Comparison of ENCODE assay signal across 8 mouse cellular contexts in the genomic region with DNA sequence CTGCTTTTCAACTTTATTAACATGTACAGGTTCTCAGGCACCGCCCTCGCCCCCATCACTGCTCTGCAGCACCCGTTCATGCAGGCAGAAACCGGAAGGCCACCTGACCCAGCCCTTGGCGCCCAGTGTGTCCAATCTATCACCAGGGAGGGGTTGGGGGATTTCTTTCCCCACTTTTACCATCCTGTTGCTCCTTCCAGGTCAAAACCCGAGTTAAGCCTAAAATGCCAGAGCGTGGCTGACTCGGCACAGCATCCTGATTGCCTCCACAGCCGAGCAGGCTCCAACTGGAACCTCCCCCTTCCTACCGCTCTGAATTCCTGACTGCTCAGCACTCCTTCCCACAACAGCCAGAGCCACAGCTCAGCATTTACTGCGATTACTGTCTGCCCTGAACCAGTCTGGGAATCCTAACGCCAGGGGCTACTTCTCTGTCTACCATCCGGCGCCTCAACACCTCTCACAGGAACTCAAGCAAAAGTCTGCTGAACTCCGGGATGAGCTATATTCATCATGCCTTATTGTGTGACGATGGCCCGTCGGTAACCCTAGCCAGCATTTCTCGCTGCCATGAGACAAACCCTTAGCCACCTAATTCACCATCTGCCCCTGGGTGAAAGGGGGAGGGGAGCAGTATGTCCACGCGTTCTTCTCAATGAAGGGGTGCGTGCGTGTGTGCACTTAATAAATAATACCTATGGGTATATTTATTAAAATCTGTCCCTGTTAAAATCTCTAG. TPM values are rescaled to one million over a fixed set of nuclear protein-coding genes. Genes with fewer than 3 reads are reported as not detected.
DNase-seq lines count a peak whose midpoint lies in the region; ATAC-seq and TF ChIP-seq lines count a peak whose summit lies in the region.

No protein-coding gene starts in this region.

- H3K4me1 ChIP-seq in cerebellum, adult 2 months (ENCODE audit: control insufficient read depth, insufficient read depth, low read length) = 0 out of 2 replicates have a peak, but pooled peaks cover 4% of the 10 kb centered on the region
- no peaks in the 10 kb centered on the region for H3K4me1 ChIP-seq in embryonic facial prominence, embryonic 11.5 days (ENCODE audit: control insufficient read depth, insufficient read depth, low read length)
- H3K4me1 ChIP-seq in heart, embryonic 12.5 days (replicated peaks) = peaks cover 47% of the 10 kb centered on the region
- peaks cover 77% of the 10 kb centered on the region for H3K4me1 ChIP-seq in kidney, embryonic 15.5 days

- no peaks in the 10 kb centered on the region for H3K9me3 ChIP-seq in embryonic facial prominence, embryonic 11.5 days (replicated peaks; ENCODE audit: control insufficient read depth, low read length)
- no peaks in the 10 kb centered on the region for H3K9me3 ChIP-seq in heart, embryonic 12.5 days (replicated peaks)
- H3K9me3 ChIP-seq in kidney, embryonic 15.5 days (replicated peaks) = no peaks in the 10 kb centered on the region

- H3K4me2 ChIP-seq in embryonic facial prominence, embryonic 11.5 days (ENCODE audit: low read depth, low read length) = peak overlapping the region; percentile 90
- H3K4me2 ChIP-seq in heart, embryonic 12.5 days = peak overlapping the region; percentile 88
- peak overlapping the region; percentile 65 for H3K4me2 ChIP-seq in kidney, embryonic 15.5 days

- H3K36me3 ChIP-seq in embryonic facial prominence, embryonic 11.5 days (replicated peaks; ENCODE audit: control insufficient read depth, insufficient read depth, low read depth, low read length) = no peaks in the 10 kb centered on the region
- no peaks in the 10 kb centered on the region for H3K36me3 ChIP-seq in heart, embryonic 12.5 days
- no peaks in the 10 kb centered on the region for H3K36me3 ChIP-seq in kidney, embryonic 15.5 days

- peak; percentile 32; the same call in 1 of the 2 replicates for ATAC-seq in embryonic facial prominence, embryonic 11.5 days (replicated peaks; ENCODE audit: insufficient number of reproducible peaks, low FRiP score, low TSS enrichment, low read depth)
- peak; percentile 44; the same call in 1 of the 2 replicates for ATAC-seq in heart, embryonic 12.5 days (ENCODE audit: insufficient number of reproducible peaks, low FRiP score)
- ATAC-seq in kidney, embryonic 15.5 days (replicated peaks; ENCODE audit: low FRiP score) = peak; percentile 55

- peak; percentile 23 to 33 for DNase-seq in cerebellum, adult 2 months
- no peak for DNase-seq in cerebellum, adult 11-12 months
- DNase-seq in ES-CJ7 (ENCODE audit: low read depth, low spot score) = peak; percentile 81
- peak; percentile 73 for DNase-seq in embryonic facial prominence, embryonic 11.5 days (ENCODE audit: low spot score)
- DNase-seq in lung, postnatal 4 days = peak; percentile 51 to 58
- peak; percentile 12 for DNase-seq in skeletal muscle tissue, adult 2 months (ENCODE audit: low read depth, low spot score)

- no peak overlapping the region for H3K27ac ChIP-seq in cerebellum, adult 2 months (ENCODE audit: insufficient read depth, low read length)
- no peak overlapping the region for H3K27ac ChIP-seq in embryonic facial prominence, embryonic 11.5 days (replicated peaks; ENCODE audit: low read depth, low read length)
- peak overlapping the region; percentile 86 for H3K27ac ChIP-seq in heart, embryonic 12.5 days (ENCODE audit: poor library complexity, severe bottlenecking)
- peak overlapping the region; percentile 80 for H3K27ac ChIP-seq in kidney, embryonic 15.5 days

- peak overlapping the region; percentile 40 for H3K9ac ChIP-seq in embryonic facial prominence, embryonic 11.5 days (replicated peaks; ENCODE audit: low read length)
- H3K9ac ChIP-seq in heart, embryonic 12.5 days = peak overlapping the region; percentile 77
- peak overlapping the region; percentile 33 for H3K9ac ChIP-seq in kidney, embryonic 15.5 days

- 6% methylated on average over 23 of the region's 23 CpGs for WGBS in cerebellum, adult 2 months
- WGBS in embryonic facial prominence, embryonic 11.5 days = 7% methylated on average over 23 of the region's 23 CpGs
- 6% methylated on average over 23 of the region's 23 CpGs for WGBS in heart, embryonic 12.5 days
- WGBS in kidney, embryonic 15.5 days = 3% methylated on average over 23 of the region's 23 CpGs

- TF ChIP-seq POLR2A in cerebellum, adult 2 months (IDR thresholded peaks at IDR 0.05; ENCODE audit: borderline replicate concordance, insufficient read depth, low read length) = no peak

- no peak for TF ChIP-seq CTCF in cerebellum, adult 2 months (IDR thresholded peaks at IDR 0.05; ENCODE audit: borderline replicate concordance, insufficient read depth, low read depth, low read length)

- H3K27me3 ChIP-seq in cerebellum, adult 2 months (ENCODE audit: control insufficient read depth, insufficient read depth, low read length) = no peaks in the 10 kb centered on the region
- peaks cover 8% of the 10 kb centered on the region for H3K27me3 ChIP-seq in embryonic facial prominence, embryonic 11.5 days (ENCODE audit: control insufficient read depth, insufficient read depth, low read length)
- no peaks in the 10 kb centered on the region for H3K27me3 ChIP-seq in heart, embryonic 12.5 days (replicated peaks)
- peaks cover 15% of the 10 kb centered on the region; the same call in 1 of the 2 replicates for H3K27me3 ChIP-seq in kidney, embryonic 15.5 days

- H3K4me3 ChIP-seq in cerebellum, adult 2 months (replicated peaks; ENCODE audit: insufficient read depth, low read depth, low read length) = peak overlapping the region; percentile 30
- peak overlapping the region; percentile 37 for H3K4me3 ChIP-seq in embryonic facial prominence, embryonic 11.5 days (ENCODE audit: low read depth, low read length)
- H3K4me3 ChIP-seq in heart, embryonic 12.5 days = peak overlapping the region; percentile 60
- peak overlapping the region; percentile 81 for H3K4me3 ChIP-seq in kidney, embryonic 15.5 days (replicated peaks)

RNA-seq across cellular contexts. Expression of a gene that starts 3.6 kb away (rescaled TPM):
- 12.1 and 16.1 TPM in 2 replicates for polyA plus RNA-seq in cerebellum, adult 2 months (2012; rRNA removed)
- 45.4 and 46.9 TPM in 2 replicates for polyA plus RNA-seq in embryonic facial prominence, embryonic 11.5 days (2014; fragmentation: Nextera tagmentation; extraction: Ambion mirVana)
- polyA plus RNA-seq in heart, embryonic 12.5 days (2016; fragmentation: Nextera tagmentation; extraction: Ambion mirVana) = 119 and 124 TPM in 2 replicates
- 182 and 184 TPM in 2 replicates for polyA plus RNA-seq in kidney, embryonic 15.5 days (2015; fragmentation: Nextera tagmentation; extraction: Ambion mirVana)

Comparison
In these comparisons a context has a peak if more than half of its experiments do, and no peak if none do; other contexts are left out.
1. H3K27ac ChIP-seq: peak in heart, embryonic 12.5 days (single experiment) and kidney, embryonic 15.5 days (single experiment); none in cerebellum, adult 2 months (single experiment) and embryonic facial prominence, embryonic 11.5 days (single experiment).
2. H3K4me3 ChIP-seq: peak in every context shown above with its lines; median percentile 81 in kidney, embryonic 15.5 days; 60 in heart, embryonic 12.5 days; 37 in embryonic facial prominence, embryonic 11.5 days; 30 in cerebellum, adult 2 months.
3. Peak in every context shown above with its lines, with median percentiles within 50 percentile points of each other: ATAC-seq, H3K4me2 ChIP-seq and H3K9ac ChIP-seq.